Mouse (Mus musculus): ENCODE results near the gene Flnb. TPM values are rescaled to one million over a fixed set of nuclear protein-coding genes. Genes with fewer than 3 reads are reported as not detected.

Gene Flnb
- polyA plus RNA-seq, 1 experiment from 2014 or later: 21.3 TPM

DNA sequence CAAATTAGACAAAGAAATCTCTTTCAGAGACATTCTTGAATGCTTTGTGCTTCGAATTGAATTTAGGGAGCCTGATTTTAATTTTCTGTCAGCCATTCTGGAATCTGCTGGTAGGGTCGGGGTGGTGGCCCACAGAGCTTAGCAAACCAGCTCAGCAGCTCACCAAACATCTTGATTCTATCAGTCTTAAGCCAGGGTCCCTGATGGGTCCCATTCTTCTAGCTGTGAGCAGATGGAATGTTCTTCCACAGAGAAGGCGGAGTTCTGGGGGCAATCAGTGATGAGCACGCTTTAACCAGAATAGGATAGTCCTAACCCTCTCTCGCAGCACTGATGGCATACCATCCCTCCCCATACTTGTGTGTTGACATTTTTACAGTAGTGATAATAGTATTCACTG is 37.7 kb downstream of the Flnb start:
- 60% methylated on average over 5 of the region's 5 CpGs for WGBS
- Histone ChIP-seq H3K9me3 (no peaks in the 10 kb centered on the region), H3K27me3 (no peaks in the 10 kb centered on the region), H3K9ac (replicated peaks) (no peak overlapping the region), H3K36me3 (no peaks in the 10 kb centered on the region), H3K4me2 (replicated peaks) (no peak overlapping the region), H3K4me3 (no peak overlapping the region), H3K27ac (replicated peaks) (no peak overlapping the region), H3K4me1 (peaks cover 28% of the 10 kb centered on the region)
- ATAC-seq (ENCODE audit: low FRiP score, low read depth): no peak

DNA sequence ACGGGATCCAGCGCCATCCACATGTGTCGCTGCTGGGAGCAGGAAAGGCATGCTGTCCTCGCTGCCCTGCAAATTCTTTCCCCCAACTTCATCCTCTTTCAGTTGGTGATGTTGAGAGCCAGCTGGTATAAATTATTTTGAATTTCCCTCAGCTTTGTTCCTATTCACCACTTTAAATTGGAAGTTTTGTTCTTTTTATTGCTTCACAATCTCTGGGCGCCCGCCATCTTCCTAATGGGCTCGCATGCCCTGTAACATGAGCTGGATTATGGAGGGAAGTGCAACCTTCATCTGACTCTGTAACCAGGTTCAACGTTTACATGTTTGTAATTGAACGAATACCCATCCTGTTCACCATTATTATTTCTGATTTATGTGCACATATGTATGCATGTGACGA is 38.6 kb downstream of the Flnb start:
- Histone ChIP-seq H3K27me3 (no peaks in the 10 kb centered on the region), H3K9me3 (no peaks in the 10 kb centered on the region), H3K4me2 (replicated peaks) (no peak overlapping the region), H3K4me3 (no peak overlapping the region), H3K36me3 (no peaks in the 10 kb centered on the region), H3K27ac (replicated peaks) (no peak overlapping the region), H3K4me1 (peaks cover 21% of the 10 kb centered on the region), H3K9ac (replicated peaks) (no peak overlapping the region)
- WGBS: 85% methylated on average over 10 of the region's 10 CpGs
- ATAC-seq (ENCODE audit: low FRiP score, low read depth): no peak

- Histone ChIP-seq H3K4me2 (replicated peaks) (no peak overlapping the region), H3K9me3 (no peaks in the 10 kb centered on the region), H3K36me3 (no peaks in the 10 kb centered on the region), H3K4me3 (no peak overlapping the region), H3K9ac (replicated peaks) (no peak overlapping the region), H3K27ac (replicated peaks) (no peak overlapping the region), H3K4me1 (peaks cover 15% of the 10 kb centered on the region), H3K27me3 (no peaks in the 10 kb centered on the region)
- no peak for ATAC-seq (ENCODE audit: low FRiP score, low read depth)
- WGBS: 99% methylated on average over 3 of the region's 3 CpGs
These were observed 40.1 kb downstream of the Flnb start for GRCm38 (mm10) chr14:7857835-7858234.

DNA sequence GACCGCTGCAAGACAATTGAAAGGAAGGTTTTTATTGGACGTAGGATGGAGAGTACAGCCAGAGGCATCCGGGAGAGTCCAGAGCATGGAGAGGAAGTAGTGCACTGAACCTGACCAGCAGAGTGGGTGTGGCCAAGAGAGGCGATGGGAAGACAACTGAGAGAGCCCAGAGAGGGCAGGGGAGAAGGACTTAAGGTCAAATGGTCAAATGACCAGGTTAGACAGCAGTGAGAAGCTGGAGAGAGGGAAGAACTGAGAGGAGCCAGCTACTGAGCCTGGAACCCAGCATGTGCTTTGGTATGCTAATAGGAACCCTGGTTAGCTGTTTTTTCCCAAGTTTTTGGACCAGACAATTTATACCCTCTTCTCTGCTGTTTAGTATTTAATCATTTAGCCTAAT is 40.7 kb downstream of the Flnb start:
- Histone ChIP-seq H3K36me3 (no peaks in the 10 kb centered on the region), H3K4me3 (no peak overlapping the region), H3K4me1 (peaks cover 15% of the 10 kb centered on the region), H3K27ac (replicated peaks) (no peak overlapping the region), H3K9ac (replicated peaks) (no peak overlapping the region), H3K27me3 (no peaks in the 10 kb centered on the region), H3K4me2 (replicated peaks) (no peak overlapping the region), H3K9me3 (no peaks in the 10 kb centered on the region)
- WGBS: 75% methylated on average over 4 of the region's 4 CpGs
- ATAC-seq (ENCODE audit: low FRiP score, low read depth): no peak

GRCm38 (mm10) chr14:7860525-7861154 is 42.9 kb downstream of the Flnb start:
- no peaks in the 10 kb centered on the region for H3K36me3 ChIP-seq
- no peak; the same call in 1 of the 2 replicates for ATAC-seq (ENCODE audit: low FRiP score, low read depth)
- H3K9me3 ChIP-seq: no peaks in the 10 kb centered on the region
- no peaks in the 10 kb centered on the region for H3K27me3 ChIP-seq
- no peak overlapping the region for H3K9ac ChIP-seq (replicated peaks)
- H3K4me2 ChIP-seq (replicated peaks): no peak overlapping the region
- H3K4me1 ChIP-seq: peaks cover 4% of the 10 kb centered on the region; the same call in 1 of the 2 replicates
- H3K4me3 ChIP-seq: no peak overlapping the region
- no peak overlapping the region for H3K27ac ChIP-seq (replicated peaks)
- WGBS: 88% methylated on average over 8 of the region's 8 CpGs

GRCm38 (mm10) chr14:7861275-7861674 is 43.5 kb downstream of the Flnb start:
- no peaks in the 10 kb centered on the region for H3K9me3 ChIP-seq
- no peak overlapping the region for H3K4me3 ChIP-seq
- H3K4me2 ChIP-seq (replicated peaks): no peak overlapping the region
- 77% methylated on average over 1 of the region's 1 CpGs for WGBS
- H3K36me3 ChIP-seq: no peaks in the 10 kb centered on the region
- peaks cover 3% of the 10 kb centered on the region; the same call in 1 of the 2 replicates for H3K4me1 ChIP-seq
- H3K27me3 ChIP-seq: no peaks in the 10 kb centered on the region
- H3K27ac ChIP-seq (replicated peaks): no peak overlapping the region
- no peak for ATAC-seq (ENCODE audit: low FRiP score, low read depth)
- H3K9ac ChIP-seq (replicated peaks): no peak overlapping the region

GRCm38 (mm10) chr14:7862226-7862625 is 44.5 kb downstream of the Flnb start:
- no peaks in the 10 kb centered on the region for H3K27me3 ChIP-seq
- no peaks in the 10 kb centered on the region for H3K9me3 ChIP-seq
- no peak for ATAC-seq (ENCODE audit: low FRiP score, low read depth)
- no peak overlapping the region for H3K27ac ChIP-seq (replicated peaks)
- H3K9ac ChIP-seq (replicated peaks): no peak overlapping the region
- WGBS: 94% methylated on average over 2 of the region's 2 CpGs
- H3K4me2 ChIP-seq (replicated peaks): no peak overlapping the region
- no peaks in the 10 kb centered on the region for H3K36me3 ChIP-seq
- no peak overlapping the region for H3K4me3 ChIP-seq
- H3K4me1 ChIP-seq: no peaks in the 10 kb centered on the region; the same call in 1 of the 2 replicates

DNA sequence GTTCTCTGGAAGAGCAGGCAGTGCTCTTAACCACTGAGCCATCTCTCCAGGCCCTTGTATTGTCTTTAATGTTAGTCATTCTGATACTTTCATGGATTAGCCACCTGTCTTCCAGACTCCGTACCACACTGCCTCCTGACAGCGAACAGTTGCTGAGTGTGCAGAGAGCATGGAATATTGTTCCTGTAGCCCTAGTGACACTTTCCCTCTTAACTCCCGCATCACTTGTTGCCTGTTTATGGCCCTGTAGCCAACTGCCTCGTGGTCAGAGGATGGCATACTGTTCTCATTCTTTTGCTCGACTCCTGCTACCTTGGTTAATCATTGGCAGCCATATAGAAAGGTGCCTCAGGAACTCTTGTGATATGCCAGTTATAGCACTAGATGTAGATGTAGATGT is 45.4 kb downstream of the Flnb start:
- Histone ChIP-seq H3K36me3 (no peaks in the 10 kb centered on the region; the same call in 1 of the 2 replicates), H3K4me1 (no peaks in the 10 kb centered on the region; the same call in 1 of the 2 replicates), H3K27me3 (no peaks in the 10 kb centered on the region), H3K9ac (replicated peaks) (no peak overlapping the region), H3K27ac (replicated peaks) (no peak overlapping the region), H3K9me3 (no peaks in the 10 kb centered on the region), H3K4me2 (replicated peaks) (no peak overlapping the region), H3K4me3 (no peak overlapping the region)
- 94% methylated on average over 5 of the region's 5 CpGs for WGBS
- ATAC-seq (ENCODE audit: low FRiP score, low read depth): no peak

DNA sequence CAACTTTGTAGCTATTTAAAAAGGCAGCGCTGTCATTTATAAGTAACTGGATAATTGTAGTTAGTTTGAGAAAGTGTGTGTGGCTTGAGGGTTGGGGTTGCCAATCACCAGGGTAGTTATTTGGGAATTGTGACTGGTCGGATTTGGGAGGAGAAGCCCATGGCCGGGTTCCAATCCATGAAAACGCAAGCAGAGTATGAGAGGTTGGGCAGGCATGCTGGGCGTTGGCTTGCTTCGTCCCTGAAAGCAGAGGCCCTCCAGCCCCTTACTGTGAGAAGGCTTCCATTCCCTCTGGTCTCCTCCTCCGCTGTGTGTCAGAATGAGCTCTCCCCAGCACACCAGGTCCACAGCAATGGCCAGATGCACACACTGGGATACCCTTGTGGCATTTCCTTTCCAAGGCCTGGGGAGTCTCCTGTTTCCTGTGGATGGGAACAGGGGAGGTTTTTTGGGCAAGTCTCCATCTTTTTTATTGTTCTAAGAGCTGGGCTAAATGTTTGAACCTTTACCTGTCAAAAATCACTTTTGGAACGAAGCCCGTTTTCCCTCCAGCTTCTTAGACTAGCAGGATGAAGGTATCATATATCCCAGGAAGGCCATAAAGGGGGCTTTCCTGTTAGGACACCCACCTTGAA is 46.2 kb downstream of the Flnb start:
- 83% methylated on average over 9 of the region's 9 CpGs for WGBS
- Histone ChIP-seq H3K4me1 (no peaks in the 10 kb centered on the region; the same call in 1 of the 2 replicates), H3K4me3 (no peak overlapping the region), H3K27me3 (no peaks in the 10 kb centered on the region), H3K9ac (replicated peaks) (no peak overlapping the region), H3K9me3 (no peaks in the 10 kb centered on the region), H3K36me3 (no peaks in the 10 kb centered on the region; the same call in 1 of the 2 replicates), H3K4me2 (replicated peaks) (no peak overlapping the region), H3K27ac (replicated peaks) (no peak overlapping the region)
- no peak for ATAC-seq (ENCODE audit: low FRiP score, low read depth)

DNA sequence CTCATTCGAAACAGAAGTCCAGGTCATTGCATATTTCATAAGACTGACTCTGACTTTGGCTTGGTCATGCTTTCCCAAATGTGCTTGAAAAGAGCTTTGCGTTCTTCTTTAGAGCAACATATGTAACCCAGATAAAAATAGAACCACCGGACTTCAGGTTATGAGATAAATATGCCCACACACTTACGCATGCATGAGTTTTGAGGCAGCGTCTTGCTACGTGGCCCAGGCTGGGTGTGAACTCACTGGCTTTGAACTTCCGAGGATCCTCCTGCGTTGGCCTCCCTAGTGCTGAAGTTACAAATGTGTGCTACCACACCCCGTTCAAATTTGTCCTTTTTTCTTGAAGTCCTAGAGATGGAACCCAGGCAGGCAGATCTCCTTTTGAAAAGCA is 46.7 kb downstream of the Flnb start:
- Histone ChIP-seq H3K9ac (replicated peaks) (no peak overlapping the region), H3K9me3 (no peaks in the 10 kb centered on the region), H3K4me3 (no peak overlapping the region), H3K4me1 (no peaks in the 10 kb centered on the region; the same call in 1 of the 2 replicates), H3K36me3 (no peaks in the 10 kb centered on the region; the same call in 1 of the 2 replicates), H3K27me3 (no peaks in the 10 kb centered on the region), H3K27ac (replicated peaks) (no peak overlapping the region), H3K4me2 (replicated peaks) (no peak overlapping the region)
- 90% methylated on average over 9 of the region's 9 CpGs for WGBS
- ATAC-seq (ENCODE audit: low FRiP score, low read depth): no peak

- H3K4me1 ChIP-seq: no peaks in the 10 kb centered on the region
- no peak overlapping the region for H3K9ac ChIP-seq (replicated peaks)
- H3K27me3 ChIP-seq: no peaks in the 10 kb centered on the region
- H3K36me3 ChIP-seq: peaks cover 7% of the 10 kb centered on the region; the same call in 1 of the 2 replicates
- ATAC-seq (ENCODE audit: low FRiP score, low read depth): no peak
- H3K9me3 ChIP-seq: no peaks in the 10 kb centered on the region
- H3K27ac ChIP-seq (replicated peaks): no peak overlapping the region
- no peak overlapping the region for H3K4me3 ChIP-seq
- no peak overlapping the region for H3K4me2 ChIP-seq (replicated peaks)
- 90% methylated on average over 7 of the region's 7 CpGs for WGBS
These were observed 49.5 kb downstream of the Flnb start for GRCm38 (mm10) chr14:7867224-7867623.

GRCm38 (mm10) chr14:7867841-7868240 is 50.1 kb downstream of the Flnb start:
- no peaks in the 10 kb centered on the region for H3K4me1 ChIP-seq
- no peaks in the 10 kb centered on the region for H3K9me3 ChIP-seq
- no peak overlapping the region for H3K4me2 ChIP-seq (replicated peaks)
- no peak for ATAC-seq (ENCODE audit: low FRiP score, low read depth)
- no peak overlapping the region for H3K27ac ChIP-seq (replicated peaks)
- H3K9ac ChIP-seq (replicated peaks): no peak overlapping the region
- 85% methylated on average over 3 of the region's 3 CpGs for WGBS
- H3K4me3 ChIP-seq: no peak overlapping the region
- H3K36me3 ChIP-seq: peaks cover 7% of the 10 kb centered on the region; the same call in 1 of the 2 replicates
- no peaks in the 10 kb centered on the region for H3K27me3 ChIP-seq
